Mouse (Mus musculus) limb, embryonic 14.5 days (tissue): Measurements from ENCODE around the gene Gpr3. TPM values are rescaled to one million over a fixed set of nuclear protein-coding genes. Genes with fewer than 3 reads are reported as not detected.
A peak's percentile ranks its signal among the peaks of the same experiment; 100 is the strongest.

Source experiments
- ATAC-seq: fragments of 200-750 bp; cut with Nextera tagmentation; 2 replicates; pipeline ENCODE4 v1.8.0; 2017; ENCODE audit warnings: low read depth, moderate number of reproducible peaks, moderate TSS enrichment; ENCODE audit not compliant: low FRiP score
- DNase-seq: peaks from one replicate; pipeline ENCODE4 v3.0.0-alpha.2; 2015; ENCODE audit warnings: low spot score
- H3K27ac ChIP-seq: fragments of 300-500 bp; sonication (generic); replicated peaks from 2 replicates; pipeline ENCODE4 v1.5.1; 2014; ENCODE audit warnings: low read depth, mild to moderate bottlenecking, low read length, moderate library complexity, mixed read lengths
- H3K27me3 ChIP-seq: fragments of 300-500 bp; sonication (generic); 2 replicates; pipeline ENCODE4 v1.6.1; 2014; ENCODE audit warnings: low read length, mixed read lengths; ENCODE audit not compliant: control insufficient read depth, insufficient read depth
- H3K36me3 ChIP-seq: fragments of 300-500 bp; sonication (generic); 2 replicates; pipeline ENCODE4 v1.6.1; 2014; ENCODE audit warnings: mild to moderate bottlenecking, low read length, moderate library complexity, mixed read lengths; ENCODE audit not compliant: control insufficient read depth, insufficient read depth
- H3K4me1 ChIP-seq: fragments of 300-500 bp; sonication (generic); 2 replicates; pipeline ENCODE4 v1.6.1; 2014; ENCODE audit warnings: antibody characterized with exemption, low read length, mixed read lengths; ENCODE audit not compliant: control insufficient read depth, insufficient read depth
- H3K4me2 ChIP-seq: fragments of 300-500 bp; sonication (generic); replicated peaks from 2 replicates; pipeline ENCODE4 v1.6.1; 2014; ENCODE audit warnings: low read depth, mild to moderate bottlenecking, low read length, moderate library complexity; ENCODE audit not compliant: severe bottlenecking
- H3K4me3 ChIP-seq: fragments of 300-500 bp; sonication (generic); replicated peaks from 2 replicates; pipeline ENCODE4 v1.5.1; 2014; ENCODE audit warnings: low read length
- H3K9ac ChIP-seq: fragments of 300-500 bp; sonication (generic); 2 replicates; pipeline ENCODE4 v1.6.1; 2014; ENCODE audit warnings: mild to moderate bottlenecking, low read depth, low read length, moderate library complexity; ENCODE audit not compliant: severe bottlenecking
- H3K9me3 ChIP-seq: fragments of 300-500 bp; sonication (generic); 2 replicates; pipeline ENCODE4 v1.6.1; 2016; ENCODE audit warnings: low read length; ENCODE audit not compliant: control insufficient read depth
- POLR2A ChIP-seq: fragments of 200-500 bp; IDR thresholded peaks from 2 replicates; pipeline ENCODE4 v1.8.0; 2012; ENCODE audit warnings: inconsistent platforms, mild to moderate bottlenecking, moderate library complexity, borderline replicate concordance; ENCODE audit not compliant: insufficient read depth, insufficient read length; ENCODE audit errors: extremely low read depth
- WGBS: fragments of 180-500 bp; shearing (Covaris S2); extraction: QIAGEN DNeasy Blood & Tissue Kit; methylation state at CpG from one replicate; pipeline ENCODE4 v1.1.7; 2014; 5-methylcytosine and 5-hydroxymethylcytosine counted together
- polyA plus RNA-seq, 2 experiments: library from polyadenylated mRNA; depleted of rRNA in 1 of 2; stranded (reverse) in 1 of 2; unstranded in 1 of 2; fragments of >200 nt; fragmentation: Nextera tagmentation in 1 of 2; extraction: Ambion mirVana in 1 of 2; gene quantifications; 2 replicates each; pipeline versions ENCODE4 v1.2.1 to v1.2.3; 2012 to 2014

Gene Gpr3
- polyA plus RNA-seq, 2 experiments: 0.22 to 0.84 TPM

DNA sequence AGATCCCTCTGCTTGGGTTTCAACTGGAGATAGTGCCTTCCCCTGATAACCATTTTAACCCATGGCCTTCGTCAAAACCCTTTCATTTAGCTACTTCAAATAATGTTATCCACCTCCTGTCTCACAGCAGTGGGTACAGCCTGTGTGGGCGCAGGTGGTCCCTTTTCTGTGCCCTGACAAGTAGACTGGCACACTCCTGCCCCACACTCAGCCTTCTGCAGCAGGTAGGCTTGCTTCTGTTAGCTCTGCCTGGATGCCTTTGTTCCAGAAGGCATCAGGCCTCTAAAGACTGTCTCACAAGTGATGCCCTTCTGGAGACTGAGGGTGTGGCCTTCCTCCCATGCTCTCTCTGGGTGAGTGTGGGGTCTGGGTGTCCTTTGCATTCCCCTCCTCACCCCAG, 16.2 kb downstream of the Gpr3 start:
- Histone ChIP-seq H3K4me1 (peaks cover 48% of the 10 kb centered on the region), H3K27ac (peak overlapping the region; percentile 79), H3K4me2 (no peak overlapping the region), H3K9me3 (no peaks in the 10 kb centered on the region), H3K4me3 (no peak overlapping the region), H3K27me3 (no peaks in the 10 kb centered on the region), H3K36me3 (peaks cover 56% of the 10 kb centered on the region), H3K9ac (no peak overlapping the region)
- 79% methylated on average over 2 of the region's 2 CpGs for WGBS
- ATAC-seq (no peak), DNase-seq (no peak)
- TF ChIP-seq POLR2A: no peak

DNA sequence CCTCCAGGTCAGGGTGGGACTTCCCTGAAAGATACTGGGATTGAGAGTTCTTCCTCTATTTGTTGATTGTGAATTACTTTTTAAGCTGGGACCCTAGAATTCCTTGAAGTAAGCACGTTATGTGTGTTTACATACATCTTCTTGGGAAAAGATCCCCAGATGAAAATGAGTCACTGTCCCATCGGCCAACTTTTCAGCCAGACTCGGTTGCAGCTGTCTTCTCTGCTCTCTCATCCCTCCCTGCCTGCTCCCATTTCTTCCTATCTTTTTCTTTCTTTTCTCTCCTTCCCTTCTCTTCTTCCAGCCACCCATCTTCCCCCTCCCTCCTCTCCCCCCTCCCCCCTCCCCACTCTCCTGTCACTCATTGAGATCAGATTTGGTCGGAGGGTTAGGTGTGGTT, 17.3 kb downstream of the Gpr3 start:
- TF ChIP-seq POLR2A: no peak
- H3K9me3 ChIP-seq: no peaks in the 10 kb centered on the region
- DNase-seq: no peak
- no peak overlapping the region for H3K4me3 ChIP-seq
- 71% methylated on average over 4 of the region's 4 CpGs for WGBS
- H3K4me2 ChIP-seq: no peak overlapping the region
- H3K27me3 ChIP-seq: no peaks in the 10 kb centered on the region
- H3K9ac ChIP-seq: no peak overlapping the region
- H3K27ac ChIP-seq: no peak overlapping the region
- ATAC-seq: no peak
- H3K4me1 ChIP-seq: peaks cover 37% of the 10 kb centered on the region
- peaks cover 68% of the 10 kb centered on the region for H3K36me3 ChIP-seq

DNA sequence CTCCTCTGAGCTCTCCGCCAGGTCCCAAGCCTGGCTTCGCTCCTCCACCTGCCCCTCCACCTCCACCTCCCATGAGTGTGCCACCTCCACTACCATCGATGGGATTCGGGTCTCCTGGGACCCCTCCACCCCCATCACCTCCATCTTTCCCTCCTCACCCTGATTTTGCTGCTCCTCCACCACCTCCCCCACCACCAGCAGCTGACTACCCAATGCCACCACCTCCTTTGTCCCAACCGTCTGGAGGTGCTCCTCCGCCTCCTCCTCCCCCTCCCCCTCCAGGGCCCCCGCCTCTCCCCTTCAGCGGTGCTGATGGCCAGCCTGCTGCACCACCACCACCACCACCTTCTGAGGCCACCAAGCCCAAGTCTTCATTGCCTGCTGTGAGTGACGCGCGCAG, 17.9 kb downstream of the Gpr3 start:
- ATAC-seq: no peak
- WGBS: 86% methylated on average over 11 of the region's 11 CpGs
- Histone ChIP-seq H3K4me2 (no peak overlapping the region), H3K36me3 (peaks cover 73% of the 10 kb centered on the region), H3K9me3 (no peaks in the 10 kb centered on the region), H3K4me3 (no peak overlapping the region), H3K27me3 (no peaks in the 10 kb centered on the region), H3K4me1 (peaks cover 32% of the 10 kb centered on the region), H3K27ac (no peak overlapping the region), H3K9ac (no peak overlapping the region)
- no peak for DNase-seq
- no peak for TF ChIP-seq POLR2A

DNA sequence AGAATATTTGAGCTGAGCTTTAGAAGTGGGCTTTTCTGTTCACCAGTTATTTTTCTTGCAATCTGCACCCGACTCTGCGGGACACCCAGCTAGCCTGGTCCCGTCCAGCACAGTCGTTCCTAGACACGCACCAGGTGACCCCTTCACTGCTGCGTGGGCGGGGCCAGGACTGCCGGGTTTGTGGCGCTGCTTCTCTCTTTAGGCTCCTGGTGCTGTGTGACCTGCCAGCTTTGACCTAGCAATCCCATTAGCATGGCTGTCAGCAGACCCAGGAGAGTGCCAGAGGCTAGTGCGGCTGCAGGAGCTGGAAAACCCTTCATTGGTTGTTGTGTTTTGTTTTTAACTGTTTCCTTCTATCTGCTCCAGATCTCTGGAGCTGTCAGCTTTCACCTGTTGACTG, 22.9 kb downstream of the Gpr3 start:
- no peaks in the 10 kb centered on the region for H3K9me3 ChIP-seq
- peaks cover 77% of the 10 kb centered on the region for H3K36me3 ChIP-seq
- no peak overlapping the region for H3K4me3 ChIP-seq
- WGBS: 58% methylated on average over 10 of the region's 10 CpGs
- ATAC-seq (no peak), DNase-seq (no peak)
- no peak overlapping the region for H3K9ac ChIP-seq
- TF ChIP-seq POLR2A: no peak
- peaks cover 21% of the 10 kb centered on the region for H3K4me1 ChIP-seq
- no peaks in the 10 kb centered on the region for H3K27me3 ChIP-seq
- H3K27ac ChIP-seq: no peak overlapping the region
- no peak overlapping the region for H3K4me2 ChIP-seq

DNA sequence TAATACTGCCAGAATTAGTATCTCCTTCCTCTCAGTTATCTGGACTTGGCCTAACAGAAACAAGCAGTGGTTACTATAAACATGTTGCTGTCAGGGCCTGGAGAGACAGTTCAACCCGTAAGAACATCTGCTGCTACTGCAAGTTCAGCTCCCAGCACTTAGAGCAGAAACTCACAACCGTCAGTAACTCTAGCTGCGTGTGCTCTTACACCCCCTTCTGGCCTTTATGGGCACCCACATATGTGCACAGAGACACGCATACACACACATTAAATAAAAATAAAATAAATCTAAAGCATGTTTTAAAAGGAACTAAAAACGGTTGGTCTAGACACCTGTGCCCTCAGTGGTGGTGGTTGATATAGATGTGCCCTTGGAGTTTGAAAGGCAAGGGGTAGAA, 25.5 kb downstream of the Gpr3 start:
- ATAC-seq: no peak
- 90% methylated on average over 5 of the region's 5 CpGs for WGBS
- Histone ChIP-seq H3K4me3 (no peak overlapping the region), H3K4me1 (peaks cover 35% of the 10 kb centered on the region), H3K36me3 (peaks cover 54% of the 10 kb centered on the region), H3K27me3 (no peaks in the 10 kb centered on the region), H3K9ac (no peak overlapping the region), H3K27ac (no peak overlapping the region), H3K9me3 (no peaks in the 10 kb centered on the region), H3K4me2 (no peak overlapping the region)
- no peak for TF ChIP-seq POLR2A
- DNase-seq: no peak

DNA sequence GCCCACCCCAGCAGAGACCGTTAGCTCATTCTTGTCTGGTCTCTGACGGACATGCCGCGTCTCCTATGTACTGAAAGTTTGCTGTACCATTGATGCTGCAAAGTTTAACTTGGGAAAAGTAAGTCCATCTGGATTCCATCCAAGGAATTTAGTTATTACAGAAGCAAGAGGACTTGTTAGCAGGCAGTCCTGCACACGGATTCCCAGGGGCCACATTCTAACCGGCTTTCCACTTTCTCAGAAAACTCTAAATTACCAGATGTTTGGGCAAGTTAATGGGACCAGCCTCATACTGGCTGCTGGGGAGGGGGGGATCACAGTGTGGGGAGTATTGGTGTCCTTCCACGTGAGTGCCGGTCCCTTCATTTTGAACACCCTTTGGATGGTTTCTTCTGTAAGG, 26.4 kb downstream of the Gpr3 start:
- 22% methylated on average over 8 of the region's 8 CpGs for WGBS
- H3K4me1 ChIP-seq: peaks cover 35% of the 10 kb centered on the region
- H3K27me3 ChIP-seq: no peaks in the 10 kb centered on the region
- H3K36me3 ChIP-seq: peaks cover 48% of the 10 kb centered on the region
- TF ChIP-seq POLR2A: no peak
- peak overlapping the region; percentile 7; the same call in 1 of the 2 replicates for H3K4me3 ChIP-seq
- no peaks in the 10 kb centered on the region for H3K9me3 ChIP-seq
- DNase-seq: peak; percentile 93
- ATAC-seq: peak; percentile 67
- peak overlapping the region; percentile 32; the same call in 1 of the 2 replicates for H3K4me2 ChIP-seq
- H3K27ac ChIP-seq: peak overlapping the region; percentile 87
- H3K9ac ChIP-seq: no peak overlapping the region
